Mouse (Mus musculus) testis, adult 2 months (tissue): Measurements from ENCODE around the gene Tmem274. TPM values are rescaled to one million over a fixed set of nuclear protein-coding genes. Genes with fewer than 3 reads are reported as not detected.
A peak's percentile ranks its signal among the peaks of the same experiment; 100 is the strongest.

Source experiments
- H3K27ac ChIP-seq: fragments of 200-500 bp; 2 replicates; pipeline ENCODE4 v1.5.1; 2012; ENCODE audit warnings: low read depth, low read length; ENCODE audit not compliant: control insufficient read depth, insufficient read depth
- H3K27me3 ChIP-seq: fragments of 200-500 bp; 2 replicates; pipeline ENCODE4 v1.6.1; 2012; ENCODE audit warnings: mild to moderate bottlenecking, low read length, moderate library complexity; ENCODE audit not compliant: control insufficient read depth, insufficient read depth
- H3K36me3 ChIP-seq: fragments of 200-500 bp; 2 replicates; pipeline ENCODE4 v1.6.1; 2012; ENCODE audit warnings: mild to moderate bottlenecking, low read length; ENCODE audit not compliant: control insufficient read depth, insufficient read depth
- H3K4me1 ChIP-seq: fragments of 200-500 bp; 2 replicates; pipeline ENCODE4 v1.6.1; 2012; ENCODE audit warnings: low read length; ENCODE audit not compliant: control insufficient read depth, insufficient read depth
- H3K4me3 ChIP-seq: fragments of 200-500 bp; 2 replicates; pipeline ENCODE4 v1.5.1; 2012; ENCODE audit warnings: low read depth, mild to moderate bottlenecking, low read length, moderate library complexity, mixed read lengths; ENCODE audit not compliant: control insufficient read depth
- CTCF ChIP-seq: fragments of 200-500 bp; IDR thresholded peaks from 2 replicates; pipeline ENCODE4 v1.5.1; 2012; ENCODE audit warnings: low read depth, mild to moderate bottlenecking, inconsistent platforms, low read length, moderate library complexity; ENCODE audit not compliant: control insufficient read depth, insufficient read depth, insufficient replicate concordance
- POLR2A ChIP-seq: fragments of 200-500 bp; IDR thresholded peaks from 2 replicates; pipeline ENCODE4 v1.6.1; 2012; ENCODE audit warnings: low read depth, mild to moderate bottlenecking, inconsistent platforms, low read length, moderate library complexity; ENCODE audit not compliant: control insufficient read depth
- polyA plus RNA-seq: library from polyadenylated mRNA; depleted of rRNA; stranded (reverse); fragments of >200 nt; gene quantifications from 2 replicates; pipeline ENCODE4 v1.2.3, GENCODE M21; 2012

The Tmem274 gene
- polyA plus RNA-seq, 1 experiment: 1.3 TPM

GRCm38 (mm10) chr4:149506904-149507303, 29.7 kb downstream of the Tmem274 start:
- Histone ChIP-seq H3K27me3 (no peaks in the 10 kb centered on the region), H3K4me1 (0 out of 2 replicates have a peak, but pooled peaks cover 2% of the 10 kb centered on the region), H3K36me3 (no peaks in the 10 kb centered on the region), H3K4me3 (no peak overlapping the region), H3K27ac (no peak overlapping the region)
- TF ChIP-seq POLR2A: no peak
- no peak for TF ChIP-seq CTCF

- no peaks in the 10 kb centered on the region for H3K36me3 ChIP-seq
- H3K4me3 ChIP-seq: no peak overlapping the region
- no peak overlapping the region for H3K27ac ChIP-seq
- H3K4me1 ChIP-seq: no peaks in the 10 kb centered on the region
- no peak for TF ChIP-seq CTCF
- TF ChIP-seq POLR2A: no peak
- H3K27me3 ChIP-seq: no peaks in the 10 kb centered on the region
These were observed 34.1 kb downstream of the Tmem274 start for GRCm38 (mm10) chr4:149511221-149511646.

GRCm38 (mm10) chr4:149512072-149512471, 34.9 kb downstream of the Tmem274 start:
- H3K4me1 ChIP-seq: no peaks in the 10 kb centered on the region
- no peak overlapping the region for H3K27ac ChIP-seq
- no peaks in the 10 kb centered on the region for H3K36me3 ChIP-seq
- H3K27me3 ChIP-seq: no peaks in the 10 kb centered on the region
- H3K4me3 ChIP-seq: no peak overlapping the region
- TF ChIP-seq POLR2A (no peak), CTCF (no peak)

DNA sequence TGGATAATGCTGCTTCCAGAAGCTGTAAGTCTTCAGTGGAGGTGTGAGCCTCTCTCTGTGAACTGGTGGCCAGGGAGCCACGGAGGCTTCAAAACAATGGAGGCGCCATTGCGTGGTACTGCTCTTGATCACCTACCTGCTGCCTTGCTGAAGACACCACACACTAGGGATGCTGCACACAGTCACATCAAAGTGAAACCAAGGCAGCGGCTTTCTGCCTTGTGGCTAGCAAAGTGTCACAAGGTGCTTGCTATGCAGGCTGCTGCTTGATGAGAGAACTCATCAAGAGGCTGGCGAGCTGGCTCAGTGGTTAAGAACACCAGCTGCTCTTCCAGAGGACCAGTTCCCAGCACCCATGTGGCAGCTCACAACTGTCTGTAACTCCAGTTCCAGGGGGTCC, 38.5 kb downstream of the Tmem274 start:
- TF ChIP-seq CTCF (no peak), POLR2A (no peak)
- Histone ChIP-seq H3K27ac (no peak overlapping the region), H3K27me3 (no peaks in the 10 kb centered on the region), H3K36me3 (no peaks in the 10 kb centered on the region), H3K4me3 (no peak overlapping the region), H3K4me1 (peaks cover 8% of the 10 kb centered on the region)

DNA sequence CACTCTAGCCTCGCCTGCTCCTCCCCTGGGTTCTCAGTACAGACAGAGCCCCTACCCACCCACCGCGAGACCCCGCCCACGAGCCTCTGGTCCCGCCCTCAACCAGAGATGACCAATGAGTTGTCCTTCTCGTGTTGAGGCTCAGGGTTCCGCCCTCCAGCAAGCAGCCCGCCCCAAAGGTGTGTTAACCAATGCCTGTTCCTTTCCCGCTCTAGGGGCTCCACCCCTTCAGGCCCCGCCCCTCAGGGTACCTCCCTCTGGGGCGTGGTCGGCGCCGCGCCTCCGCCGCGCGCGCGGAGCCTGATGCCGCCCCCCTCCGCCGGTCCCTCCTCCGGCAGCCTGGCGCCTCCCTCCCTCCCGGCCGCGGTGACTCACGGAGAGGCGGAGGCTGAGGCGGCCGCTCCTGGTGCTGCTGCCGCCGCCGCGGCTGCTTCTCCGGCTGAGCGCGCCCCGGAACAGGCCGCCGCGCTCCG, 40.7 kb downstream of the Tmem274 start, which contains the start of gene Ctnnbip1:
Gene Ctnnbip1 (plus strand): TSS at position 369 of the 473 bp plus-strand sequence.
- TF ChIP-seq CTCF (no peak), POLR2A (peak; percentile 42; the same call in 1 of the 2 replicates)
- Histone ChIP-seq H3K36me3 (no peaks in the 10 kb centered on the region), H3K4me3 (peak within 1 kb of the TSS; percentile 85), H3K27ac (0 out of 2 replicates have a peak within 1 kb of the TSS, but pooled peaks have one; percentile 6), H3K4me1 (peaks cover 8% of the 10 kb centered on the region), H3K27me3 (no peaks in the 10 kb centered on the region)

DNA sequence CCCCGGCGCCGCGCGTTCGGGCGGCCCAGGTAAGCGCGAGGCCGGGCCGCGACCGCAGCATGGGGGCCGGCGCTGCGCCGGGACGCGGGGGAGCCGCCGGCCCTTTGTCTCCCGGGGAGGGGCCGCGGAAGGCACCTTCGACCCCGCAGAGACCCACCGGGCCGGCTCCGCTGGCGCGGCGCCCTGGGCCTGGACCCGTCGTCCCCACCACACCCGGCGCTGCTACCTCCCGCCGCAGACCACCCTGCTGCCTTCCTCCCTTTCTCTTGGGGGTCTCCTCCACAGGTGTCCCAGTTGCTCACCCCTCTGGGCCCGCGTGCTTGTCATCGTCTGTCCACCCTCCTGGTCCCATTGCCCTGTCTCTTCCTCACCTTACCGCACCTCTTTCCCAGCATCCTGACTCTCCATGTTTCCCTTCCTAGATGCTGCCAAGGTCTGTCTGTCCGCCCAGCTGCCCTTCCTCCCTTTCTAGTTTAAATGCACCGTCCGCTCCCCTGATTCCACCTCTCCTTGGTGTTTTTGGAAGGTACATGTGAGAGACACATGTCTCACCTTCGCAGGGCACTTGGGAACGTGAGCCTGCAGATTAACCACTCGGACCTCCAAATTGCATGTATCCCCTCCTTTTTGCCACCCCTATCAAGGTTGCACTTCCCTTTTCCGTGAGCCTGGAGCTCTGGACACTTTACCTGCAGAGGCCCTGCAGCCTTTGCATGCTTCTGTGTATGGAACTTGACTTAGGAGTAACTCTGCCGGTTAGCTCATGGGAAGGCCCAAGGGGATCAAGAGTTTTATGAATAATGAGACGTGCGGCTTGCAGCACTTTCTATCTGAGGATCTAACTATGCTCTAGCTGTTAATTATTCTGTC, 41.4 kb downstream of the Tmem274 start:
- H3K36me3 ChIP-seq: no peaks in the 10 kb centered on the region
- H3K27ac ChIP-seq: 0 out of 2 replicates have a peak overlapping the region, but pooled peaks have one; percentile 6
- peak overlapping the region; percentile 85 for H3K4me3 ChIP-seq
- TF ChIP-seq CTCF (no peak), POLR2A (no peak)
- peaks cover 8% of the 10 kb centered on the region for H3K4me1 ChIP-seq
- H3K27me3 ChIP-seq: no peaks in the 10 kb centered on the region

DNA sequence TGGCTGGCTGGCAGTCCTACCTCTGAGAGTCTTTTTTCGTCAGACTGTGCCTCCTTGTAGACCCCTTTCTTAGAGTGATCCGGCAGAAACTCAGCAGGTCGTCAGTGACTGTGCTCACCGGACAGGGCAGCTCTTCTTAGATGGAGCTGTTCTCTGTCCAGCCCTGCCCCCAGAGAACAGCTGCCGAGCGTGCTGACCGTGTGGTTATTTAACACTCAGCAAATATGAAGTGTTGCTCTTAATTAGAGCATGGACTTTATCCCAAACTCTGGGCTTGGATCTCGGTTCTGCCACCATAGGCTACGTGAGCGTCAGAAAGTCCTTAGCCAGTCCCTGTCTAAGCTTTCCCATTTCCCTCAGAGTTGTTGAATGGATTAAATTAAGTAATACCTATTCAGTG, 44.1 kb downstream of the Tmem274 start:
- Histone ChIP-seq H3K4me3 (no peak overlapping the region), H3K4me1 (peaks cover 11% of the 10 kb centered on the region), H3K36me3 (no peaks in the 10 kb centered on the region), H3K27me3 (no peaks in the 10 kb centered on the region), H3K27ac (no peak overlapping the region)
- TF ChIP-seq POLR2A (no peak), CTCF (no peak)

DNA sequence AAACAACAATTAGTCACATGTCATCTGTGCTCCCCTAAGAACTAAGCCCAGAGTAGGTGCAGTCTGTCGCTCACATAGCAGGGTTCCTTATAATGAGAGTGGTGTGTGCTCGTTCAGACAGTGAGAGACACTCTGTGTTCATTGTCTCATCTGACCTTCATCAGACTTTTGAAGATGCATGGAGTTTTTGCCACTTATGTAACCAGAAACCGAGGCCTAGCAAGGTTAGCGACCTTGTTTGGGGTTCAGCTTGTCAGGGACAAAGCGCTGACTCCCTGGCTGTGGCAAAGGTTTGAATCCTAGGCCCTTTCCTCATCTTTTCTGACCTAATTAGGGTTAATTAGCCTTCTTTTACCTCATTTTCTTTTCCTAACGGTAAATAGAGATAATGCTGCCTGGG, 46.8 kb downstream of the Tmem274 start:
- H3K4me3 ChIP-seq: no peak overlapping the region
- no peaks in the 10 kb centered on the region for H3K27me3 ChIP-seq
- no peak overlapping the region for H3K27ac ChIP-seq
- TF ChIP-seq CTCF: no peak
- H3K4me1 ChIP-seq: peaks cover 2% of the 10 kb centered on the region; the same call in 1 of the 2 replicates
- no peaks in the 10 kb centered on the region for H3K36me3 ChIP-seq
